Mouse (Mus musculus) heart, adult 2 months (tissue): ENCODE results near the gene Cpt1b. TPM values are rescaled to one million over a fixed set of nuclear protein-coding genes. Genes with fewer than 3 reads are reported as not detected.
A peak's percentile ranks its signal among the peaks of the same experiment; 100 is the strongest.

Experiments used
- DNase-seq, 2 experiments: peaks; one replicate each; pipeline ENCODE4 v3.0.0; 2021
- H3K27ac ChIP-seq: fragments of 200-600 bp; 2 replicates; pipeline ENCODE4 v1.8.1; 2022
- H3K27me3 ChIP-seq: fragments of 200-500 bp; 2 replicates; pipeline ENCODE4 v1.6.1; 2012; ENCODE audit warnings: mild to moderate bottlenecking, low read length, inconsistent platforms, mixed read lengths; ENCODE audit not compliant: control insufficient read depth, insufficient read depth
- H3K36me3 ChIP-seq: fragments of 200-500 bp; 2 replicates; pipeline ENCODE4 v1.6.1; 2012; ENCODE audit warnings: low read length, inconsistent platforms; ENCODE audit not compliant: control insufficient read depth, insufficient read depth
- H3K4me1 ChIP-seq: fragments of 200-500 bp; 2 replicates; pipeline ENCODE4 v1.6.1; 2011; ENCODE audit warnings: low read length; ENCODE audit not compliant: control insufficient read depth, insufficient read depth
- H3K4me3 ChIP-seq: fragments of 200-600 bp; 2 replicates; pipeline ENCODE4 v1.8.1; 2022
- H3K79me2 ChIP-seq: fragments of 200-500 bp; replicated peaks from 2 replicates; pipeline ENCODE4 v1.6.1; 2012; ENCODE audit warnings: mild to moderate bottlenecking, inconsistent platforms, low read length, moderate library complexity, mixed read lengths; ENCODE audit not compliant: control insufficient read depth, insufficient read depth
- H3K9ac ChIP-seq: fragments of 200-500 bp; 2 replicates; pipeline ENCODE4 v1.6.1; 2012; ENCODE audit warnings: low read depth, mild to moderate bottlenecking, control low read depth, inconsistent platforms, low read length, mixed read lengths
- CTCF ChIP-seq: fragments of 200-600 bp; IDR thresholded peaks from 2 replicates; pipeline ENCODE4 v1.8.1; 2022; ENCODE audit warnings: antibody characterized with exemption, mild to moderate bottlenecking, moderate library complexity
- EP300 ChIP-seq: fragments of 200-500 bp; IDR thresholded peaks from 2 replicates; pipeline ENCODE4 v1.6.1; 2011; ENCODE audit warnings: low read depth, low read length, control low read depth; ENCODE audit not compliant: insufficient read depth
- POLR2A ChIP-seq: fragments of 200-500 bp; IDR thresholded peaks from 2 replicates; pipeline ENCODE4 v1.6.1; 2011; ENCODE audit warnings: mild to moderate bottlenecking, low read depth, low read length, control low read depth; ENCODE audit not compliant: insufficient read depth
- WGBS: fragments of 180-500 bp; shearing (Covaris S2); methylation state at CpG from one replicate; pipeline ENCODE4 v1.1.7; 2018; 5-methylcytosine and 5-hydroxymethylcytosine counted together
- intact Hi-C: fragments of 180-260 bp; cut with DNase I; formaldehyde crosslinking; loops from one replicate; pipeline ENCODE4 v1.15.1; 2025
- long read RNA-seq: library from polyadenylated mRNA; stranded (forward); transcript quantifications from one replicate; pipeline ENCODE4 v2.0.0, GENCODE M21; 2021
- polyA plus RNA-seq: library from polyadenylated mRNA; depleted of rRNA; stranded (reverse); fragments of >200 nt; gene quantifications from 2 replicates; pipeline ENCODE4 v1.2.3, GENCODE M21; 2012; rRNA removed
- total RNA-seq, 2 experiments: library from RNA; stranded (reverse); gene quantifications; 2 replicates each; pipeline ENCODE4 v1.2.3; 2021

Cpt1b gene
- total RNA-seq (100 to 1,000 TPM; 565 to 584 TPM), polyA plus RNA-seq (786 and 953 TPM in 2 replicates)
- long read RNA-seq, transcript Cpt1b-201 (19 exons, 2,895 nt) = major isoform, 356 of 447 reads
- long read RNA-seq, partial matches to known transcripts = 70 of 447 reads
- long read RNA-seq, other reads (novel, unspliced or antisense) = 21 of 447 reads

- peak within 1 kb of the TSS; percentile 77 for H3K9ac ChIP-seq
- 40% methylated on average over 6 of the region's 6 CpGs for WGBS
- no peaks in the 10 kb centered on the region; the same call in 1 of the 2 replicates for H3K4me1 ChIP-seq
- TF ChIP-seq CTCF (no peak), POLR2A (peak; percentile 85), EP300 (peak; percentile 87)
- intact Hi-C loops = no loop called here
- no peaks in the 10 kb centered on the region for H3K79me2 ChIP-seq
- peak within 1 kb of the TSS; percentile 50 for H3K4me3 ChIP-seq
- peak within 1 kb of the TSS; percentile 99 for H3K27ac ChIP-seq
- peak; percentile 69 to 83 for DNase-seq
- peaks cover 8% of the 10 kb centered on the region for H3K36me3 ChIP-seq
- H3K27me3 ChIP-seq = no peaks in the 10 kb centered on the region
Observed at GRCm38 (mm10) chr15:89425711-89426121, at the start of gene Cpt1b. Cpt1b (minus strand) TSS chr15:89425863.

GRCm38 (mm10) chr15:89475293-89475600 lies 49.6 kb upstream of the Cpt1b start:
- peak overlapping the region; percentile 71 for H3K9ac ChIP-seq
- intact Hi-C loops = loop anchor here (10.0 kb wide), 1 partner anchor 610 kb away; the partner anchor contains the start of gene Pim3

GRCm38 (mm10) chr15:89474596-89475292 lies 49.1 kb upstream of the Cpt1b start:
- DNase-seq = no peak
- Histone ChIP-seq H3K36me3 (no peaks in the 10 kb centered on the region), H3K27ac (no peak overlapping the region), H3K4me3 (no peak overlapping the region; the same call in 1 of the 2 replicates), H3K4me1 (peaks cover 6% of the 10 kb centered on the region), H3K27me3 (no peaks in the 10 kb centered on the region), H3K9ac (no peak overlapping the region; the same call in 1 of the 2 replicates), H3K79me2 (no peaks in the 10 kb centered on the region)
- WGBS = 93% methylated on average over 19 of the region's 19 CpGs
- intact Hi-C loops = loop anchor here (10.0 kb wide), 1 partner anchor 610 kb away; the partner anchor contains the start of gene Pim3
- TF ChIP-seq EP300 = no peak
- no peak for TF ChIP-seq CTCF
- no peak for TF ChIP-seq POLR2A

More at GRCm38 (mm10) chr15:89475293-89475600, 49.6 kb upstream of the Cpt1b start:
- H3K27me3 ChIP-seq = no peaks in the 10 kb centered on the region
- H3K27ac ChIP-seq = peak overlapping the region; percentile 94
- H3K4me3 ChIP-seq = peak overlapping the region; percentile 68
- H3K36me3 ChIP-seq = no peaks in the 10 kb centered on the region
- 92% methylated on average over 7 of the region's 7 CpGs for WGBS
- no peak for TF ChIP-seq CTCF
- TF ChIP-seq EP300 = no peak
- TF ChIP-seq POLR2A = no peak
- H3K79me2 ChIP-seq = no peaks in the 10 kb centered on the region
- no peak for DNase-seq
- H3K4me1 ChIP-seq = peaks cover 7% of the 10 kb centered on the region

- WGBS = 95% methylated on average over 8 of the region's 8 CpGs
- Histone ChIP-seq H3K36me3 (no peaks in the 10 kb centered on the region), H3K4me3 (no peak overlapping the region), H3K27ac (no peak overlapping the region), H3K79me2 (no peaks in the 10 kb centered on the region), H3K27me3 (no peaks in the 10 kb centered on the region), H3K9ac (no peak overlapping the region), H3K4me1 (peaks cover 6% of the 10 kb centered on the region)
- no peak for DNase-seq
- intact Hi-C loops = loop anchor here (10.0 kb wide), 1 partner anchor 609 kb away; the partner anchor contains the start of gene Pim3
- TF ChIP-seq EP300 (no peak), POLR2A (no peak), CTCF (no peak)
Observed at GRCm38 (mm10) chr15:89473921-89474320, 48.3 kb upstream of the Cpt1b start.

- no peak for TF ChIP-seq EP300
- no peak for TF ChIP-seq CTCF
- TF ChIP-seq POLR2A = no peak
- Histone ChIP-seq H3K9ac (no peak overlapping the region), H3K27ac (no peak overlapping the region), H3K79me2 (no peaks in the 10 kb centered on the region), H3K27me3 (no peaks in the 10 kb centered on the region), H3K4me1 (peaks cover 6% of the 10 kb centered on the region), H3K36me3 (no peaks in the 10 kb centered on the region), H3K4me3 (no peak overlapping the region)
- DNase-seq = no peak
- intact Hi-C loops = loop anchor here (10.0 kb wide), 1 partner anchor 609 kb away; the partner anchor contains the start of gene Pim3
- 72% methylated on average over 9 of the region's 9 CpGs for WGBS
Observed at GRCm38 (mm10) chr15:89473370-89473769, 47.7 kb upstream of the Cpt1b start.

- Histone ChIP-seq H3K4me1 (peaks cover 3% of the 10 kb centered on the region; the same call in 1 of the 2 replicates), H3K27me3 (no peaks in the 10 kb centered on the region), H3K9ac (no peak overlapping the region), H3K36me3 (no peaks in the 10 kb centered on the region), H3K79me2 (no peaks in the 10 kb centered on the region), H3K4me3 (no peak overlapping the region), H3K27ac (no peak overlapping the region)
- intact Hi-C loops = loop anchor here (10.0 kb wide), 1 partner anchor 607 kb away; the partner anchor contains the start of gene Pim3
- 83% methylated on average over 4 of the region's 4 CpGs for WGBS
- DNase-seq = no peak
- TF ChIP-seq EP300 (no peak), CTCF (no peak), POLR2A (no peak)
Observed at GRCm38 (mm10) chr15:89471476-89471875, 45.8 kb upstream of the Cpt1b start.
